Mouse (Mus musculus) c-Kit-positive CD71-positive TER-119-negative erythroid progenitor cells, embryonic 14.5 days (primary cell): ENCODE measurements around the gene Themis3.
"Not testable (repeated sequence)": the region's sequence is repeated elsewhere in the genome, so short reads cannot be mapped to it uniquely, and the experiment has no call there.

Experiments
- DNase-seq: peaks from one replicate; pipeline ENCODE4 v3.0.0-alpha.2; 2013; ENCODE audit warnings: low read depth

The Themis3 gene

GRCm38 (mm10) chr17:66558404-66559317 lies 35.8 kb downstream of the Themis3 start:
- no peak for DNase-seq

DNA sequence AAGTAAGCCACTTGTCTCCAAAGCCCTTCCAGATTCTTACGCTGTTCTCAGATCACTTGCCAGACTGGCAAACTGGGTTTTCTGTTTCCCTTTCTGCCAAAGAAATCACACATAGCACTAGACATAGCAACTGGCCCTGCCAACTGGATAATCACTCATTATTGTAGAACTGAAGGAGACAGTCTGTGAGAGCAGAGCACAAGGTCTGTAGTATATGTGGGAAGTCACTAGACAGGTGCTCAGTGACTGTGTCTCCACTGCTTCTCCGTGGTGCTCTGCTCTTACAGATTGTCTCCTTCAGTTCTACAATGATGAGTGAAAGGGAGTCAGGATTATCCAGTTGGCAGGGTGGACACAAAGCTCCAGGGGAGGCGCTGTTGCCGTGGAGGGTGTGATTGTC lies 41.7 kb downstream of the Themis3 start:
- no peak for DNase-seq

DNA sequence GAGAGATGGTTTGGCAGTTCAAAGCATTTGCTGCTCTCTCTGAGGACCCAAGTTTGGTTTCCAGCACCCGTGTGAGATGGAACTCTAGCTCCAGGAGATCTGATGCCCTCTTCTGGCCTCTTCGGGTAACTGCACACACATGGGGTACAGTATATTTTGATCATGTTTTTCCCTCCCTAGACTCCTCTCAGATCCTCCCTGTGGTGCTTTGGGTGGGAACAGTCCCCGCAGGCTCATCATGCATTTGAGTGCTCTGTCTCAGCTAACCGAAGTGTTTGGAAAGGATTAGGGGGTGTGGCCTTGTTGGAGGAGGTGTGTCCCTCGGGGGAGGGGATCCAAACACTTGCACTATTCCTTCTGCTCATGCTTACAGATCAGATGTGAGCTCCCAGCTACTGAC lies 43.9 kb downstream of the Themis3 start:
- DNase-seq = no peak

DNA sequence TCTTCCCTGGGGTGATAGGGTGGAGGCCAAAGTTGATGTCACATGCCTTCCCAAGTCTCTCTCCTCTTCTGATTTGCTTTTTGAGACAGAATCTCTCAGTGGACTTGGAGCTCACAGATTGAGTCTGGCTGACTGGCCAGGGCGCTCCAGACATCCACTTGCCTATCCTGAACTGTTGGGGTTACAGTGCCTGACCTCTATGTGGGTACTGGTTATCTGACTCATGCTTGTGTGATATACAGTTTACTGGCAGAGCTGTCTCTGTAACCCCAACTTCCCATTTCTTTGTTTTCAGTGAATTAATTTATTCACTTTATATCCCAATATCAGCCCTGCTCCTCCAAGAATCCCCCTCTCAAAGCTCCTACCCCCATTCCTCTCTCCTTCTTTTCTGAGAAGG lies 62.1 kb downstream of the Themis3 start:
- DNase-seq = no peak

DNA sequence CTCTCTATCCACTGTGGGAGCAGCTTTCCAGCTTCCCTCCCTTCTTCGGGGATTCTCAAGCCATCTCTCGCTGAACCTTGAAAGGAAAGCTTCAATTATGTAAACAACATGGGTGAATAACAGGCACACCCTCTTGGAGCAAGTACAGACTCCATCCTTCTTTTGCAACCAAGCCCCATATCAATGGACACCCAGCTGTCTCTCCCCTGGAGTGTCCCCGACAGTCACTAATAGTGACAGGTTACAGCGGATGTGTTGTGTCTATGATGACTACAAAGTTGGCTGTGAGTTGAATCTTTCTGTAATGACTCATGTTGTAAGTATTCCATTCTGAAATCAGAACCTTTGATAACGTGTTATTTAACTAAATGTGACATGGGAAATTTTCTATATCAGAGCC lies 71.0 kb downstream of the Themis3 start:
- no peak for DNase-seq

DNA sequence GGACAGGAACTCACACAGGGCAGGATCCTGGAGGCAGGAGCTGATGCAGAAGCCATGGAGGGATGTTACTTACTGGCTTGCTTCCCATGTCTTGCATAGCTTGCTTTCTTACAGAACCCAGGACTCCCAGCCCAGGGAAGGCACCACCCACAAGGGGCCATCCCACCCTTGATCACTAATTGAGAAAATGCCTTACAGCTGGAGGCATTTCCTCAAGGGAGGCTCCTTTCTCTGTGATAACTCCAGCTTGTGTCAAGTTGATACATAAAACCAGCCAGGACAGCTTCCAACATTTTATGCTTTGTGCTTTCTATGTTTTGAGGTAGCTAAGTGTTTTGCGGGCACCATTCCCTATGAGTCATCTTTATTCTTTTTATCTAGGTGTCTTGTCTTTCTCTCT lies 71.8 kb downstream of the Themis3 start:
- DNase-seq = not testable (repeated sequence)

- peak; percentile 54 for DNase-seq
Measured at GRCm38 (mm10) chr17:66519554-66520553, 74.6 kb downstream of the Themis3 start, which contains the start of gene Rab12. Gene Rab12 (minus strand): TSS chr17:66519729.

DNA sequence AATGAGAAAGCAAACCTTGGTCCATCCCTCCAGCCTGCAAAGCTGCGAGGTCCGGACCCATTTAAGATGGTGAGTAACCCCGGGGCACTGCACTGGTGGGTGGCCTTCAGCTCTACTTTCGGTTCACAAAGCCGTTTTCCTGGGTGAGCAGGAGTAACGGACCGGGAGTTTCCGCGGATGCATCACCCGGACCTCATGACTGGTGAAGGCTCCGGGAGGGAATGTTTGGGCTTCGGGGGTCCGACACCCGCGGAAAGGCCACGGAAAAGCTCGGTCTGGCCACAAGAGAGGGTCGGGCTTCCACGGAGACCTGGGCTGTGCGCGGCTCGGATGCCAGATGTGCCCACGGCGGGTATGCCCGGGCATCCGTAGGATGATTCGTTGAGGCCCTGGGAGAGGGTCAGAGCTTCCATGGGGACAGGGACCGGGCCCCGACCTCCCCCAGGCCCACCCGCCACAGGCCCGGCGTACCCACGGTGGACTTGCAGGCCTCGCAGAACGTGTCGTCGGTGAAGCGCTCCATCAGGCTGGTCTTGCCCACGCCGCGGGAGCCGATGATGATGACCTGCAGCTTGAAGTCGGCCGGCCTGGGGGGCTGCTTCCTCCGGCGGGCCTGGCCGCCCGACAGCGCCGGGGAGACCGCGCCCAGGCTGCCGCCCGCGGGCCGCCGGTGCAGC lies 75.4 kb downstream of the Themis3 start:
- peak; percentile 51 for DNase-seq

- DNase-seq = no peak
Measured at GRCm38 (mm10) chr17:66516953-66517352, 77.5 kb downstream of the Themis3 start.

- DNase-seq = no peak
Measured at GRCm38 (mm10) chr17:66514288-66514995, 80.0 kb downstream of the Themis3 start.

GRCm38 (mm10) chr17:66512202-66512956 lies 82.0 kb downstream of the Themis3 start:
- DNase-seq = no peak

GRCm38 (mm10) chr17:66510221-66510683 lies 84.2 kb downstream of the Themis3 start:
- no peak for DNase-seq

DNA sequence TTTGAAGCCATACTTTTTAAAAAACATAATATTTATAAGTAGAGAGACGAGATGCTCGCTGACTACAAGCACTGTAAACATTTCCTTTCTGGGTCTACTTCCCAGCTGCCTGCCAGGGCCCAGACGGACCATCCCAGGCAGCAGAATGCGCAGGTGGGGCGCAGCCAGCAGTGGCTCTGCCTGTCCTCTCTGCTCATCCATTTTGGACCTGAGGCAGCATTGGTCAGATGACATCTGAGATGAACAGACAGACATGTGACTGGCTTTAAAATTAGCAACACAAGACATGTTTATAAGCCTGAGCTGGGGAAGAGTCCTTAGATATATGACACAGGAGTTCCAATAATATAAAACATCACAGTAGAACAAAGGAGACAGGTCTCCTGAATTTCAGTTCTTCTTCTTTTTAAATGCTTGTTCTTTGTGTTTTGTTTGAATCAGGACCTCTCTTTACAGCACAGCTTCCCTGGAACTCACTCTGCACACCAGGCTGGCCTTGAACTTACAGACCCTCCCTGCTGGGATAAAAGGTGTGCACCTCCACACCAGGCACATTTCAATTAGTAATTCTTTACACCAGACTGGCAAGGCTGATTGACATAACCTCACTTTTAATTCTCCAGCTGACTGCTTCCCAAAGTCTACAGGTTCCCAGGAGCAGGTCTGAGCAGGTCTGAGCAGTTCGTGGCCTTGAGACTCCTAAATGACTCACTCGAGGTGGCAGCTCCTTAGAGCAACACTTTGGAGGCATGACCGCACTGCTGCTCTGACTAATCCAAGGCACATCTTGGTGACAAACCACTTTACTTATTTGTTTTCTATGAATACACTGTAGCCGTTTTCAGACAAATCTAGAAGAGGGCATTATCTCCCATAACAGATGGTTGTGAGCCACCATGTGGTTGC lies 87.1 kb downstream of the Themis3 start:
- no peak for DNase-seq

GRCm38 (mm10) chr17:66504964-66505363 lies 89.5 kb downstream of the Themis3 start:
- DNase-seq = no peak
